Mouse (Mus musculus) heart, embryonic 16.5 days (tissue): ENCODE measurements around the gene Ugt1a5. TPM values are rescaled to one million over a fixed set of nuclear protein-coding genes. Genes with fewer than 3 reads are reported as not detected.
"Not testable (repeated sequence)": the region's sequence is repeated elsewhere in the genome, so short reads cannot be mapped to it uniquely, and the experiment has no call there.

ENCODE experiments used
- ATAC-seq: fragments of 200-750 bp; cut with Nextera tagmentation; replicated peaks from 2 replicates; pipeline ENCODE4 v1.8.0; 2017; ENCODE audit warnings: moderate number of reproducible peaks; ENCODE audit not compliant: insufficient read depth, low FRiP score; ENCODE audit errors: extremely low read depth
- H3K27ac ChIP-seq: fragments of 300-500 bp; sonication (generic); 2 replicates; pipeline ENCODE4 v1.5.1; 2014; ENCODE audit warnings: mild to moderate bottlenecking, low read length, control low read depth, moderate library complexity
- H3K27me3 ChIP-seq: fragments of 300-500 bp; sonication (generic); 2 replicates; pipeline ENCODE4 v1.6.1; 2014; ENCODE audit warnings: low read length, mixed read lengths; ENCODE audit not compliant: control insufficient read depth, insufficient read depth
- H3K36me3 ChIP-seq: fragments of 300-500 bp; sonication (generic); 2 replicates; pipeline ENCODE4 v1.6.1; 2014; ENCODE audit not compliant: control insufficient read depth, insufficient read depth
- H3K4me1 ChIP-seq: fragments of 300-500 bp; sonication (generic); 2 replicates; pipeline ENCODE4 v1.6.1; 2014; ENCODE audit warnings: low read length, mixed read lengths; ENCODE audit not compliant: control insufficient read depth, insufficient read depth
- H3K4me2 ChIP-seq: fragments of 300-500 bp; sonication (generic); 2 replicates; pipeline ENCODE4 v1.6.1; 2014; ENCODE audit warnings: low read depth, mild to moderate bottlenecking, control low read depth, low read length
- H3K4me3 ChIP-seq: fragments of 300-500 bp; sonication (generic); 2 replicates; pipeline ENCODE4 v1.5.1; 2014; ENCODE audit warnings: mild to moderate bottlenecking, control low read depth, low read length
- H3K9ac ChIP-seq: fragments of 300-500 bp; sonication (generic); 2 replicates; pipeline ENCODE4 v1.6.1; 2014; ENCODE audit warnings: low read length, control low read depth
- H3K9me3 ChIP-seq: fragments of 300-500 bp; sonication (generic); replicated peaks from 2 replicates; pipeline ENCODE4 v1.6.1; 2016; ENCODE audit warnings: low read length; ENCODE audit not compliant: control insufficient read depth
- WGBS: fragments of 180-500 bp; shearing (Covaris S2); extraction: QIAGEN DNeasy Blood & Tissue Kit; methylation state at CpG from one replicate; pipeline ENCODE4 v1.1.7; 2014; 5-methylcytosine and 5-hydroxymethylcytosine counted together
- polyA plus RNA-seq: library from polyadenylated mRNA; unstranded; fragments of >200 nt; fragmentation: Nextera tagmentation; extraction: Ambion mirVana; gene quantifications from 2 replicates; pipeline ENCODE4 v1.2.1, GENCODE M21; 2015

Ugt1a5 gene
- polyA plus RNA-seq, 1 experiment from 2014 or later = not detected

- no peak overlapping the region for H3K9ac ChIP-seq
- WGBS = 32% methylated on average over 3 of the region's 3 CpGs
- H3K4me3 ChIP-seq = no peak overlapping the region
- ATAC-seq = no peak
- no peaks in the 10 kb centered on the region for H3K27me3 ChIP-seq
- H3K27ac ChIP-seq = no peak overlapping the region
- H3K9me3 ChIP-seq = peaks cover 48% of the 10 kb centered on the region
- no peak overlapping the region for H3K4me2 ChIP-seq
- H3K36me3 ChIP-seq = no peaks in the 10 kb centered on the region
- H3K4me1 ChIP-seq = no peaks in the 10 kb centered on the region
These were observed 51.8 kb downstream of the Ugt1a5 start for GRCm38 (mm10) chr1:88217576-88217975.

- Histone ChIP-seq H3K9ac (no peak overlapping the region), H3K27ac (no peak overlapping the region), H3K36me3 (no peaks in the 10 kb centered on the region), H3K4me1 (no peaks in the 10 kb centered on the region), H3K27me3 (no peaks in the 10 kb centered on the region), H3K4me2 (no peak overlapping the region), H3K4me3 (no peak overlapping the region), H3K9me3 (peaks cover 43% of the 10 kb centered on the region)
- no peak for ATAC-seq
- 63% methylated on average over 9 of the region's 9 CpGs for WGBS
These were observed 52.2 kb downstream of the Ugt1a5 start for GRCm38 (mm10) chr1:88218051-88218450.

GRCm38 (mm10) chr1:88218591-88218990, 52.8 kb downstream of the Ugt1a5 start:
- no peak for ATAC-seq
- Histone ChIP-seq H3K27ac (no peak overlapping the region), H3K4me3 (no peak overlapping the region), H3K4me2 (no peak overlapping the region), H3K36me3 (no peaks in the 10 kb centered on the region), H3K27me3 (no peaks in the 10 kb centered on the region), H3K9ac (no peak overlapping the region), H3K9me3 (peaks cover 38% of the 10 kb centered on the region), H3K4me1 (no peaks in the 10 kb centered on the region)
- 44% methylated on average over 4 of the region's 4 CpGs for WGBS

- ATAC-seq = no peak
- Histone ChIP-seq H3K27me3 (no peaks in the 10 kb centered on the region), H3K9ac (no peak overlapping the region), H3K36me3 (no peaks in the 10 kb centered on the region), H3K9me3 (peaks cover 33% of the 10 kb centered on the region), H3K4me1 (no peaks in the 10 kb centered on the region), H3K4me3 (no peak overlapping the region), H3K4me2 (no peak overlapping the region), H3K27ac (no peak overlapping the region)
- WGBS = 18% methylated on average over 1 of the region's 1 CpGs
These were observed 53.2 kb downstream of the Ugt1a5 start for GRCm38 (mm10) chr1:88219054-88219453.

GRCm38 (mm10) chr1:88220336-88220735, 54.5 kb downstream of the Ugt1a5 start:
- H3K9ac ChIP-seq = no peak overlapping the region
- H3K4me2 ChIP-seq = no peak overlapping the region
- no peak overlapping the region for H3K27ac ChIP-seq
- H3K9me3 ChIP-seq = peaks cover 26% of the 10 kb centered on the region
- no peak overlapping the region for H3K4me3 ChIP-seq
- ATAC-seq = no peak
- no peaks in the 10 kb centered on the region for H3K4me1 ChIP-seq
- H3K27me3 ChIP-seq = no peaks in the 10 kb centered on the region
- no peaks in the 10 kb centered on the region for H3K36me3 ChIP-seq

- Histone ChIP-seq H3K9me3 (peaks cover 28% of the 10 kb centered on the region), H3K36me3 (no peaks in the 10 kb centered on the region), H3K4me3 (no peak overlapping the region), H3K27me3 (no peaks in the 10 kb centered on the region), H3K27ac (no peak overlapping the region), H3K4me1 (no peaks in the 10 kb centered on the region), H3K9ac (no peak overlapping the region), H3K4me2 (no peak overlapping the region)
- 48% methylated on average over 2 of the region's 2 CpGs for WGBS
- no peak for ATAC-seq
These were observed 56.4 kb downstream of the Ugt1a5 start for GRCm38 (mm10) chr1:88222216-88222615.

- not testable (repeated sequence) for H3K4me2 ChIP-seq, H3K4me1 ChIP-seq, H3K27ac ChIP-seq, H3K36me3 ChIP-seq, ATAC-seq, H3K27me3 ChIP-seq, H3K4me3 ChIP-seq, H3K9ac ChIP-seq
- H3K9me3 ChIP-seq = peaks cover 31% of the 10 kb centered on the region
These were observed 57.3 kb downstream of the Ugt1a5 start for GRCm38 (mm10) chr1:88223011-88223515.

GRCm38 (mm10) chr1:88223591-88223990, 57.8 kb downstream of the Ugt1a5 start:
- ATAC-seq = no peak
- no peak overlapping the region for H3K27ac ChIP-seq
- H3K4me3 ChIP-seq = no peak overlapping the region
- no peaks in the 10 kb centered on the region for H3K36me3 ChIP-seq
- 36% methylated on average over 1 of the region's 1 CpGs for WGBS
- H3K9me3 ChIP-seq = peaks cover 36% of the 10 kb centered on the region
- H3K4me2 ChIP-seq = no peak overlapping the region
- no peak overlapping the region for H3K9ac ChIP-seq
- no peaks in the 10 kb centered on the region for H3K27me3 ChIP-seq
- H3K4me1 ChIP-seq = no peaks in the 10 kb centered on the region

- Histone ChIP-seq H3K4me1 (no peaks in the 10 kb centered on the region), H3K9me3 (peaks cover 42% of the 10 kb centered on the region)
- WGBS = 61% methylated on average over 2 of the region's 2 CpGs
These were observed 58.4 kb downstream of the Ugt1a5 start for GRCm38 (mm10) chr1:88224029-88224776.

More at GRCm38 (mm10) chr1:88224029-88224776, 58.4 kb downstream of the Ugt1a5 start:
- no peaks in the 10 kb centered on the region for H3K27me3 ChIP-seq
- no peak overlapping the region for H3K4me3 ChIP-seq
- no peak overlapping the region for H3K4me2 ChIP-seq
- H3K36me3 ChIP-seq = no peaks in the 10 kb centered on the region
- H3K27ac ChIP-seq = no peak overlapping the region
- no peak overlapping the region for H3K9ac ChIP-seq
- no peak for ATAC-seq
